Mouse (Mus musculus) heart, adult 2 months (tissue): Measurements from ENCODE around the gene Jsrp1. TPM values are rescaled to one million over a fixed set of nuclear protein-coding genes. Genes with fewer than 3 reads are reported as not detected.

ENCODE experiments used
- DNase-seq, 2 experiments: peaks; one replicate each; pipeline ENCODE4 v3.0.0; 2021
- H3K27ac ChIP-seq: fragments of 200-600 bp; 2 replicates; pipeline ENCODE4 v1.8.1; 2022
- H3K27me3 ChIP-seq: fragments of 200-500 bp; 2 replicates; pipeline ENCODE4 v1.6.1; 2012; ENCODE audit warnings: mild to moderate bottlenecking, low read length, inconsistent platforms, mixed read lengths; ENCODE audit not compliant: control insufficient read depth, insufficient read depth
- H3K36me3 ChIP-seq: fragments of 200-500 bp; 2 replicates; pipeline ENCODE4 v1.6.1; 2012; ENCODE audit warnings: low read length, inconsistent platforms; ENCODE audit not compliant: control insufficient read depth, insufficient read depth
- H3K4me1 ChIP-seq: fragments of 200-500 bp; 2 replicates; pipeline ENCODE4 v1.6.1; 2011; ENCODE audit warnings: low read length; ENCODE audit not compliant: control insufficient read depth, insufficient read depth
- H3K4me3 ChIP-seq: fragments of 200-600 bp; 2 replicates; pipeline ENCODE4 v1.8.1; 2022
- H3K79me2 ChIP-seq: fragments of 200-500 bp; replicated peaks from 2 replicates; pipeline ENCODE4 v1.6.1; 2012; ENCODE audit warnings: mild to moderate bottlenecking, inconsistent platforms, low read length, moderate library complexity, mixed read lengths; ENCODE audit not compliant: control insufficient read depth, insufficient read depth
- H3K9ac ChIP-seq: fragments of 200-500 bp; 2 replicates; pipeline ENCODE4 v1.6.1; 2012; ENCODE audit warnings: low read depth, mild to moderate bottlenecking, control low read depth, inconsistent platforms, low read length, mixed read lengths
- CTCF ChIP-seq: fragments of 200-600 bp; IDR thresholded peaks from 2 replicates; pipeline ENCODE4 v1.8.1; 2022; ENCODE audit warnings: antibody characterized with exemption, mild to moderate bottlenecking, moderate library complexity
- EP300 ChIP-seq: fragments of 200-500 bp; IDR thresholded peaks from 2 replicates; pipeline ENCODE4 v1.6.1; 2011; ENCODE audit warnings: low read depth, low read length, control low read depth; ENCODE audit not compliant: insufficient read depth
- POLR2A ChIP-seq: fragments of 200-500 bp; IDR thresholded peaks from 2 replicates; pipeline ENCODE4 v1.6.1; 2011; ENCODE audit warnings: mild to moderate bottlenecking, low read depth, low read length, control low read depth; ENCODE audit not compliant: insufficient read depth
- WGBS: fragments of 180-500 bp; shearing (Covaris S2); methylation state at CpG from one replicate; pipeline ENCODE4 v1.1.7; 2018; 5-methylcytosine and 5-hydroxymethylcytosine counted together
- intact Hi-C: fragments of 180-260 bp; cut with DNase I; formaldehyde crosslinking; loops from one replicate; pipeline ENCODE4 v1.15.1; 2025
- long read RNA-seq: library from polyadenylated mRNA; stranded (forward); transcript quantifications from one replicate; pipeline ENCODE4 v2.0.0, GENCODE M21; 2021
- polyA plus RNA-seq: library from polyadenylated mRNA; depleted of rRNA; stranded (reverse); fragments of >200 nt; gene quantifications from 2 replicates; pipeline ENCODE4 v1.2.3, GENCODE M21; 2012; rRNA removed
- total RNA-seq, 2 experiments: library from RNA; stranded (reverse); gene quantifications; 2 replicates each; pipeline ENCODE4 v1.2.3; 2021

Gene Jsrp1
- total RNA-seq (1 to 10 TPM in 1 of 2 experiments, under 1 TPM in 1; 0.25 to 1.1 TPM), polyA plus RNA-seq (0.21 and 0.56 TPM in 2 replicates)
- long read RNA-seq, partial matches to known transcripts: 1 of 1 reads
- long read RNA-seq, other reads (novel, unspliced or antisense): 0 of 1 reads

DNA sequence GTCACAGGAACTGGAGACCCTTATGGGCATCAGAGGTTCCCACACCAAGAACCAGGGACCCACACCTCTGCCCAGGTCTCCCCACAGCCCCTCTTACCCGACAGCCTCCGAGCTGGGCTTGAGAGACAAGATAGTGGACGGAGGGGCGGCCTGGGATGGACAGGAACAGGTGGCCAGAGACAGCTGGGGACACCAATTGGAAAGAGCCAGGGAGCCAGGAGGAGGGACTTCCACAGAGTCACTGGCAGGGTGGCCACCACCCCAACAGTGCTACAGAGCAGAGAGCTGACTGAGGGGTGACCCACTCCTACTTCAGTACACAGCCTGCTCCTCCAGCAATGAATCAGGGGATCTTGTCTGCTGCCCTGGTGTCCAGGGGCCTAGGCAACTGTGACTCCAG is at the start of gene Jsrp1:
TSS of gene Jsrp1 (minus strand) at position 133 of the 400 bp plus-strand sequence.
- TF ChIP-seq POLR2A (no peak), CTCF (no peak), EP300 (no peak)
- H3K4me3 ChIP-seq: no peak within 1 kb of the TSS
- 75% methylated on average over 4 of the region's 4 CpGs for WGBS
- no peaks in the 10 kb centered on the region for H3K79me2 ChIP-seq
- H3K9ac ChIP-seq: no peak within 1 kb of the TSS
- DNase-seq: no peak
- no peaks in the 10 kb centered on the region for H3K4me1 ChIP-seq
- H3K27ac ChIP-seq: no peak within 1 kb of the TSS
- no peaks in the 10 kb centered on the region for H3K27me3 ChIP-seq
- no peaks in the 10 kb centered on the region for H3K36me3 ChIP-seq
- intact Hi-C loops: no loop called here

DNA sequence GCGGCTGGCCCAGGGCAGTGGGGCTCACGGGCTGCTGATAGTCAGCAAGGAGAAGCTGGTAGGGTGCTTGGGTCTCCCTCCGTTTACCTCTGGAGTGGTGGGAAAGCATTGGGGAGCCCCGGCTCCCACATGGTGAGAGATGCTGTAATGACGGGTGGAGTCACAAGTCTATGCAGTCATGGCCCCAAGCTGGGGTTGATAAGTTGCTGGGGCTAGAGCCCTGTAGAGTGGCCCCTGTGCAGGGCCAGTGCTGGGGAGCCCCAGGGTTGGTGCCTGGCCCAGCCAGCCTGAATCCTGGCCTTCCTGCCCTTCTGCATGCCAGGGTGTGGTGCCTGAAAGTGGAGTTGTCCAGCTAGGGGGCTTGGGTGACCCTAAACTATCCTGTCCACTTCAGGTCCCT is 49.0 kb upstream of the Jsrp1 start:
- H3K27me3 ChIP-seq: no peaks in the 10 kb centered on the region
- H3K36me3 ChIP-seq: no peaks in the 10 kb centered on the region
- intact Hi-C loops: no loop called here
- no peak overlapping the region for H3K9ac ChIP-seq
- no peaks in the 10 kb centered on the region for H3K4me1 ChIP-seq
- no peak for TF ChIP-seq EP300
- TF ChIP-seq CTCF: no peak
- no peak overlapping the region for H3K27ac ChIP-seq
- H3K79me2 ChIP-seq: peaks cover 1% of the 10 kb centered on the region; the same call in 1 of the 2 replicates
- H3K4me3 ChIP-seq: no peak overlapping the region
- 88% methylated on average over 5 of the region's 5 CpGs for WGBS
- DNase-seq: no peak

DNA sequence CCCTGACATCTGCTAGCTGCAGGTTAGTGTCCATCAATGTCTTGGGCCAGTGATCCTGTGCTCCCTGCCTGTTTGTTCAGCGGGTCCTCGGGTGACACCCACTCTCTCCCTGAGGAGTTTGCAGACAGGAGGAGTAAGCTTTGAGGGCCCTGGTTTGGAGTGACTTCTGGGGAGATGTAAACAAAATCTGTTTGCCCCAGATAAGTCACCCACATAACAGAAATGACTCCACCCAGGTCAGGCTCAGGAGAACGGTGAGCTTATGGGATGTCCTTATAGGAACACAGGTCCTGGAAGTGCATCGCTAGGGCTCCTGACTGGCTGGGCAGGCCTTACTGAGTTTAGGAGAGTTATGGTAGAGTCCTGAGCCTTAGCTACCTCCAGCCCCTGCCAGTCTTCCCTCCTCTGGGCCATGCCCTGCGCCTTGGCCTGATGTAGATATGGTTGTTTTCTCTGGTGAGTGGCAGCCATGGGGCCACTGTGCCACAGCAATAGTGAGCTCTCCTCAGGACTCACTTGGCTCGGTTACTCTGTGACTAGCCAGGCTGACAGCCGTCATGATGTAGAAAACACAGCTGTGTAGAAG is 45.1 kb upstream of the Jsrp1 start:
- intact Hi-C loops: no loop called here
- Histone ChIP-seq H3K27ac (no peak overlapping the region), H3K4me3 (no peak overlapping the region), H3K9ac (no peak overlapping the region), H3K27me3 (no peaks in the 10 kb centered on the region), H3K36me3 (no peaks in the 10 kb centered on the region), H3K79me2 (peaks cover 1% of the 10 kb centered on the region; the same call in 1 of the 2 replicates), H3K4me1 (peaks cover 6% of the 10 kb centered on the region)
- no peak for DNase-seq
- WGBS: 77% methylated on average over 7 of the region's 7 CpGs
- TF ChIP-seq CTCF (no peak), EP300 (no peak), POLR2A (no peak)

DNA sequence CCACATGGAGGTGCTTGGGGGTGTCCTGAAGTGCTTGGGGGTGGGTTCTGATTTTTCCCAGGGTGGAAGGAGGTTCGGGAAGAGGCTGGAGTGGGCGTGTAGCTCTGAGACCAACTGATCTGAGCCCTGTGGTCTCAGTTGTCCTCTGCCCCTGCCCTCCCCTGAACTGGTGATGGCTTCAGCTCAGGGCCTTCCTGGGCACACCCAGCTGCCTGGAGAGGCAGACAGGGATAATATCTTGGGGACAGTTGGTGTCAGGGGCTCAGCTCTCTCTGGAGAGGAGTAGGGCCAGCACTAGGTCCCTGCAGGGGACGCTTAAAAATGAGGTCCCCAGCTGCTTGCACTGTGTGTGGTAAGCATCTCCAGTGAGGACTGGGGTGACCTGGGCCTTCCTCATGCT is 44.5 kb upstream of the Jsrp1 start:
- 74% methylated on average over 3 of the region's 3 CpGs for WGBS
- TF ChIP-seq CTCF: no peak
- no peak for TF ChIP-seq POLR2A
- no peak for TF ChIP-seq EP300
- H3K27me3 ChIP-seq: no peaks in the 10 kb centered on the region
- no peak for DNase-seq
- no peak overlapping the region for H3K4me3 ChIP-seq
- peaks cover 1% of the 10 kb centered on the region; the same call in 1 of the 2 replicates for H3K79me2 ChIP-seq
- peaks cover 6% of the 10 kb centered on the region for H3K4me1 ChIP-seq
- no peak overlapping the region for H3K9ac ChIP-seq
- H3K36me3 ChIP-seq: no peaks in the 10 kb centered on the region
- no peak overlapping the region for H3K27ac ChIP-seq
- intact Hi-C loops: no loop called here

DNA sequence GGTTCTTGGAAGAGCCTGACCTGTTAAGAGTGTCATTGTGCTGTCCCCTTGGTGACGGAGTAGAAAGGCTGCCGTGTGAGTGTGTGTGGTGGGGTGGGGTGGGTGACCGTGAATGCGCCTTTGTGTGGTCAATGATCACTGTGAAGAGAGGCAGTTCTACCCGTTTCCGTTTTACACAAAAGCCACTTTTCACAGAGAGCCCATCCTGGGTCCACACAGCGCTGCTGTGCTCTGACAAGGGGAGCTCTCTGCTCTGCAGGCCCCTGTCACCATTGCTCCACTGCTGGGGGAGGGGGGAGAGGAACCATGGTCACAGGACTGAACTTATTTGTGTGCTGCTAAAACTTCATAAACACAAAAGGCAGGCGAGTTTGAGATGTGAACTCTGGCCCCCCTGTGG is 44.1 kb upstream of the Jsrp1 start:
- Histone ChIP-seq H3K9ac (no peak overlapping the region), H3K4me1 (peaks cover 6% of the 10 kb centered on the region), H3K36me3 (no peaks in the 10 kb centered on the region), H3K4me3 (no peak overlapping the region), H3K27me3 (no peaks in the 10 kb centered on the region), H3K79me2 (peaks cover 1% of the 10 kb centered on the region; the same call in 1 of the 2 replicates), H3K27ac (no peak overlapping the region)
- TF ChIP-seq EP300 (no peak), POLR2A (no peak), CTCF (no peak)
- 81% methylated on average over 8 of the region's 8 CpGs for WGBS
- DNase-seq: no peak
- intact Hi-C loops: no loop called here

DNA sequence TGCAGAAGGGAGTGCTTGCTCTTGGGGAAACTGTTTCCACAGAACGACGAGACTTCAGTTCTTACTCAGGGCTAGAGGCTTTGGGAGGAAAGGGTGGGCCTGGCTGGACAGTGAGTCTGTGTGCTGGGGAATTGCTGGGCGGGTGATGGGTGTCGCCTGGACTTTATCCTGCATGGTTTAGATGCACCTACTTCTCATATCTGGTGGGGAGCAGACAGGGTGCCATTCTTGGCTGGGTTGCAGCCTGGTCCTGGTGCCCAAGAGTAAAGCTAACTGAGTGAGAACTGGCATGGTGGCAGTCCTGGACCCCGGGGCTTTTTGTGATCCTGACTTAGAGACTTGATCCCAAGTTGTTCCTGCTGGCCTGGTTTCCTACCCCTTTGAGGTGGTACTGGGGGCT is 43.6 kb upstream of the Jsrp1 start:
- H3K4me1 ChIP-seq: peaks cover 6% of the 10 kb centered on the region
- no peak overlapping the region for H3K27ac ChIP-seq
- no peaks in the 10 kb centered on the region for H3K36me3 ChIP-seq
- intact Hi-C loops: no loop called here
- H3K4me3 ChIP-seq: no peak overlapping the region
- H3K9ac ChIP-seq: no peak overlapping the region
- no peaks in the 10 kb centered on the region for H3K27me3 ChIP-seq
- TF ChIP-seq EP300 (no peak), POLR2A (no peak), CTCF (no peak)
- no peak for DNase-seq
- peaks cover 1% of the 10 kb centered on the region; the same call in 1 of the 2 replicates for H3K79me2 ChIP-seq
- WGBS: 79% methylated on average over 5 of the region's 5 CpGs
